Mouse (Mus musculus): ENCODE data around the gene Gal3st1.

GRCm38 (mm10) chr11:4046526-4046925 lies 63.1 kb downstream of the Gal3st1 start:
- no peak for TF ChIP-seq EP300 (IDR thresholded peaks at IDR 0.05; ENCODE audit: insufficient read depth, low read depth, low read length)
- TF ChIP-seq POLR2A (IDR thresholded peaks at IDR 0.05; ENCODE audit: insufficient read depth, low read length) = no peak
